Comparison of ENCODE assay signal across 11 mouse cellular contexts in the genomic region with DNA sequence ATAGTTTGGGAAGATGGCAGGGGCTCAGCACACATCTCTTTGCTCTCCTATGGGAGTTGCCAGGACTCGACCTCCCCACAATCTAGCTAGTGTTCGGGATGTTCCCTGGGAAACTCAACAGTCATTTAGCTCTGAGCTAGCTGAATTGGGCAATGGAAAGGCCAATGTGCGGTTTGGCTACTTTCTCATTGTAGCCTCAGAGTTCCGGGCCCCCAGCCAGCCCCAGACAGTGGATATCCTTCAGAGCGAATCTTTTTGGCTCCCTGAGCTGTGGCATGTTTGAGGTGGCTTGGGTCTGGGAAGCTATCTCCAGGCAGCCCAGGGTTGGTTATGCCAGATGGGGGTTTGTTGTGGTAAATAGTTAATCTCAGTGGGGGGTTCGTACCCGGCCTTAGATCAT. TPM values are rescaled to one million over a fixed set of nuclear protein-coding genes. Genes with fewer than 3 reads are reported as not detected.
A peak's percentile ranks its signal among the peaks of the same experiment; 100 is the strongest.
DNase-seq lines count a peak whose midpoint lies in the region; ATAC-seq and TF ChIP-seq lines count a peak whose summit lies in the region.
"Had no signal": no experiment of that assay in that cellular context is flagged by ENCODE, and none has a peak within 500 bp of the region (broad histone marks: within the 10 kb centered on the region; RNA-seq: fewer than 3 reads in every experiment).

No protein-coding gene starts in this region.

- no peak for TF ChIP-seq CTCF in gastrocnemius, adult 2 months (IDR thresholded peaks at IDR 0.05)

- no peaks in the 10 kb centered on the region for H3K27me3 ChIP-seq in hindbrain, embryonic 13.5 days
- no peaks in the 10 kb centered on the region for H3K27me3 ChIP-seq in hindbrain, embryonic 12.5 days
- H3K27me3 ChIP-seq: lung, embryonic 15.5 days had no signal

- H3K4me2 ChIP-seq in hindbrain, embryonic 13.5 days: no peak overlapping the region
- no peak overlapping the region for H3K4me2 ChIP-seq in hindbrain, embryonic 12.5 days (replicated peaks)
- H3K4me2 ChIP-seq: lung, embryonic 15.5 days had no signal

- no peaks in the 10 kb centered on the region for H3K9me3 ChIP-seq in hindbrain, embryonic 13.5 days
- H3K9me3 ChIP-seq in hindbrain, embryonic 12.5 days (replicated peaks): no peaks in the 10 kb centered on the region
- H3K9me3 ChIP-seq: G1E; lung, embryonic 15.5 days had no signal

- peaks cover 17% of the 10 kb centered on the region for H3K36me3 ChIP-seq in hindbrain, embryonic 13.5 days
- no peaks in the 10 kb centered on the region for H3K36me3 ChIP-seq in hindbrain, embryonic 12.5 days
- H3K36me3 ChIP-seq: G1E; lung, embryonic 15.5 days had no signal

- peak overlapping the region; percentile 82; the same call in 1 of the 2 replicates for H3K27ac ChIP-seq in hindbrain, embryonic 13.5 days
- H3K27ac ChIP-seq in hindbrain, embryonic 12.5 days: no peak overlapping the region
- H3K27ac ChIP-seq in gastrocnemius, adult 2 months: peak overlapping the region; percentile 46; the same call in 1 of the 2 replicates
- H3K27ac ChIP-seq: lung, embryonic 15.5 days had no signal

- 65% methylated on average over 7 of the region's 7 CpGs for WGBS in hindbrain, embryonic 13.5 days
- 83% methylated on average over 7 of the region's 7 CpGs for WGBS in hindbrain, embryonic 12.5 days

- H3K4me3 ChIP-seq in hindbrain, embryonic 13.5 days: no peak overlapping the region
- no peak overlapping the region for H3K4me3 ChIP-seq in hindbrain, embryonic 12.5 days
- no peak overlapping the region for H3K4me3 ChIP-seq in gastrocnemius, adult 2 months
- H3K4me3 ChIP-seq: lung, embryonic 15.5 days had no signal

- intact Hi-C loops in gastrocnemius, adult 2 months (cut with DNase I): no loop called here

- peaks cover 83% of the 10 kb centered on the region for H3K4me1 ChIP-seq in hindbrain, embryonic 13.5 days (replicated peaks)
- peaks cover 81% of the 10 kb centered on the region for H3K4me1 ChIP-seq in hindbrain, embryonic 12.5 days

- ATAC-seq in hindbrain, embryonic 13.5 days (ENCODE audit: low FRiP score): no peak
- no peak for ATAC-seq in hindbrain, embryonic 12.5 days (ENCODE audit: low FRiP score)

- no peak overlapping the region for H3K9ac ChIP-seq in hindbrain, embryonic 13.5 days
- H3K9ac ChIP-seq in hindbrain, embryonic 12.5 days: no peak overlapping the region
- H3K9ac ChIP-seq: lung, embryonic 15.5 days had no signal

- DNase-seq in thymus, postnatal 4 days: peak; percentile 21
- DNase-seq in thymus, adult 18-20 months: no peak
- peak; percentile 80 for DNase-seq in gastrocnemius, adult 2 months
- DNase-seq in retina, embryonic 14.5 days (ENCODE audit: low spot score): no peak
- no peak for DNase-seq in heart, adult 9 months (ENCODE audit: low spot score in 2 of 2)
- DNase-seq in urinary bladder, adult 18-20 months (ENCODE audit: low spot score in 2 of 2): no peak
- DNase-seq: heart, postnatal 36 days had no signal

RNA-seq across cellular contexts. Expression of a gene that starts 38.5 kb away (rescaled TPM):
- 81.1 and 88.9 TPM in 2 replicates for polyA plus RNA-seq in hindbrain, embryonic 13.5 days (2015; fragmentation: Nextera tagmentation; extraction: Ambion mirVana)
- polyA plus RNA-seq in hindbrain, embryonic 12.5 days (2016; fragmentation: Nextera tagmentation; extraction: Ambion mirVana): 105 and 119 TPM in 2 replicates
- 1 to 10 TPM; 7.0 to 8.9 TPM for total RNA-seq in gastrocnemius, adult 2 months (2021)

RNA-seq across cellular contexts. Expression of a gene that starts 38.5 kb away (rescaled TPM):
- polyA plus RNA-seq in hindbrain, embryonic 13.5 days (2015; fragmentation: Nextera tagmentation; extraction: Ambion mirVana): 76.0 and 79.8 TPM in 2 replicates
- 48.2 and 50.5 TPM in 2 replicates for polyA plus RNA-seq in hindbrain, embryonic 12.5 days (2016; fragmentation: Nextera tagmentation; extraction: Ambion mirVana)
- 10 to 100 TPM; 41.8 to 59.7 TPM for total RNA-seq in gastrocnemius, adult 2 months (2021)

RNA-seq across cellular contexts. Expression of a gene that starts 39.7 kb away (rescaled TPM):
- 26.1 and 27.0 TPM in 2 replicates for polyA plus RNA-seq in hindbrain, embryonic 13.5 days (2015; fragmentation: Nextera tagmentation; extraction: Ambion mirVana)
- polyA plus RNA-seq in hindbrain, embryonic 12.5 days (2016; fragmentation: Nextera tagmentation; extraction: Ambion mirVana): 20.2 and 20.3 TPM in 2 replicates
- 10 to 100 TPM; 18.9 to 21.4 TPM for total RNA-seq in gastrocnemius, adult 2 months (2021)

RNA-seq across cellular contexts. Expression of a gene that starts 40.2 kb away (rescaled TPM):
- polyA plus RNA-seq in hindbrain, embryonic 13.5 days (2015; fragmentation: Nextera tagmentation; extraction: Ambion mirVana): 85.9 and 88.5 TPM in 2 replicates
- 58.4 and 60.3 TPM in 2 replicates for polyA plus RNA-seq in hindbrain, embryonic 12.5 days (2016; fragmentation: Nextera tagmentation; extraction: Ambion mirVana)
- 10 to 100 TPM; 35.4 to 43.5 TPM for total RNA-seq in gastrocnemius, adult 2 months (2021)

Comparison
In these comparisons a context has a peak if more than half of its experiments do, and no peak if none do; other contexts are left out.
1. DNase-seq: peak in thymus, postnatal 4 days (single experiment) and gastrocnemius, adult 2 months (single experiment); none in thymus, adult 18-20 months (0 of 2), retina, embryonic 14.5 days (single experiment), heart, adult 9 months (0 of 2) and urinary bladder, adult 18-20 months (0 of 2).